Mouse (Mus musculus) cerebellum, adult 9-10 months (tissue): Measurements from ENCODE around the gene Tas2r122.
"Not testable (repeated sequence)": the region's sequence is repeated elsewhere in the genome, so short reads cannot be mapped to it uniquely, and the experiment has no call there.

ENCODE experiments used
- DNase-seq: peaks from one replicate; pipeline ENCODE4 v3.0.0; 2022

The Tas2r122 gene

DNA sequence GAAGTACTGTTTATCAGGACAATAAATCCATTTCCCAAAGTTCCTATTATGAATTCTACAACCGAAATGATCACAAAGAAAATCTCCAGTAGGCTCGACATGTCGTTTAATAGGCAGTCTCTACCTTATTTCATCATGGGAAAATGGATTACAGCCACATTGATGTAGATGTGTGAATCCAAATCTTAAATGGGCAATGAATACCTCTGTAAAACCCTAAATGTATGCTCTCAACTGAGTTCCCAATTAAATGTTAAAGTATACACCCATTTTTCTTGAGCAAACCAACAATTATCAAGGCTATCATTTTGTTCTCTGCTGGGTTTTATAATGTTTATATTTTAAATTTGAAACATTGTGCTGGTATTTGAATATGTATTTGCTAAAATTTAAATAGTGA, at the start of gene Tas2r122:
Gene Tas2r122 (minus strand): TSS at position 101 of the 400 bp plus-strand sequence.
- DNase-seq: no peak

- no peak for DNase-seq
These were observed 42.7 kb upstream of the Tas2r122 start, which contains the start of gene Tas2r124 for GRCm38 (mm10) chr6:132754430-132754829. TSS of gene Tas2r124 (plus strand) at chr6:132754730.

- no peak for DNase-seq
These were observed 38.5 kb upstream of the Tas2r122 start for GRCm38 (mm10) chr6:132750206-132750605.

DNA sequence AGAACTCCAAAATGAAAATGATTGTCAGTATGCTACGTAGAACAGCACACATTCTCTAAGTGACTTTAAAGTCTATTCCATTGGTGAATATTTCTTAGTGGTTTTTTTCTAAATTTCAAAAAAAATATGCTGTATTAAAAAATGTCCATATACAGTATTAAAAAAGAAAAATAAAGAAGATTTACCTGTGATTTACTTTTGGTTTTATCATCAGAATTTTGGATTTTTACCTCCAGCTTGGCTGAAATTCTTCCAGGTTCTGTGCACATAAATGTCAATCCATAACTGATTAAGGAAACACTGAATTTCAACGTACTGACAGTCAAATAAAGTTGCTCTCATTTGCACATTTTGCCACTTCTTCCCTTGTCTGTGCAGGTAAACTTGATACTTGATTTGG, 26.2 kb upstream of the Tas2r122 start, which contains the start of gene Tas2r115:
Gene Tas2r115 (minus strand): TSS at position 101 of the 400 bp plus-strand sequence.
- no peak for DNase-seq

- no peak for DNase-seq
These were observed 10.8 kb downstream of the Tas2r122 start, which contains the start of gene Tas2r121 for GRCm38 (mm10) chr6:132700907-132701306. TSS of gene Tas2r121 (minus strand) at chr6:132701007.

- DNase-seq: not testable (repeated sequence)
These were observed 20.1 kb downstream of the Tas2r122 start for GRCm38 (mm10) chr6:132691596-132691995.
